7 mouse cellular contexts compared by ENCODE assay signal in the genomic region with DNA sequence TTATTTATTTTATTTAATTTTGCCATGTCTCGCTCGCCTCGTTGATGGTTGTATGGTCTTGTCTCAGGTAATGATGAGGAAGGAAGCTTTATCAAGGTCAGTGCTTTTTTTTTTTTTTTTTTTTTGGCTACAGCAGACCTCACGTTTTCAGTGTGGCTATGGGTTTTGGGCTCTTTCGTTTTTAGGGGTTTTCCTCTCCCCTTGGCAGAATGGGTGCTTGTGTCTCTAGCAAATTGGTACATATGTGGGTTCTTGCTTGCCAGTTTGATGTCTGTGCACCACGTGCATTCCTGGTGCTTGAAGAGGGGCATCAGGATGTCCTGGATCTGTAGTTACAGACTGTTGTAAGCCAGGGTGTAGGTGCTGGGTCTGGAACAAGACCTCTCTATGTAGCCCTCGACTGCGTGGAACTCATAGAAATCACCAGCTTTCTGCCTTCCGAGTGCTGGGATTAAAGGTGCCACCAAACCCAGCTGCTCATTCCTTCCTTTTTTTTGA. TPM values are rescaled to one million over a fixed set of nuclear protein-coding genes. Genes with fewer than 3 reads are reported as not detected.
A peak's percentile ranks its signal among the peaks of the same experiment; 100 is the strongest.
DNase-seq lines count a peak whose midpoint lies in the region; ATAC-seq and TF ChIP-seq lines count a peak whose summit lies in the region.

No protein-coding gene starts in this region.

- H3K4me1 ChIP-seq in lung, postnatal 0 days (ENCODE audit: insufficient read depth, low read depth, low read length), result no peaks in the 10 kb centered on the region; the same call in 1 of the 2 replicates
- H3K4me1 ChIP-seq in forebrain, embryonic 12.5 days, result peaks cover 17% of the 10 kb centered on the region
- peaks cover 34% of the 10 kb centered on the region for H3K4me1 ChIP-seq in liver, embryonic 11.5 days (replicated peaks; ENCODE audit: control insufficient read depth, insufficient read depth, low read length)
- H3K4me1 ChIP-seq in stomach, postnatal 0 days (replicated peaks; ENCODE audit: control insufficient read depth, insufficient read depth), result peaks cover 8% of the 10 kb centered on the region; the same call in 1 of the 2 replicates

- H3K27ac ChIP-seq in lung, postnatal 0 days (ENCODE audit: low read length), result no peak overlapping the region
- H3K27ac ChIP-seq in forebrain, embryonic 12.5 days, result no peak overlapping the region
- H3K27ac ChIP-seq in liver, embryonic 11.5 days (ENCODE audit: low read depth, low read length), result no peak overlapping the region
- H3K27ac ChIP-seq in stomach, postnatal 0 days (replicated peaks), result no peak overlapping the region

- 45% methylated on average over 9 of the region's 9 CpGs for WGBS in lung, postnatal 0 days
- 66% methylated on average over 9 of the region's 9 CpGs for WGBS in forebrain, embryonic 12.5 days
- 31% methylated on average over 9 of the region's 9 CpGs for WGBS in liver, embryonic 11.5 days
- 40% methylated on average over 9 of the region's 9 CpGs for WGBS in stomach, postnatal 0 days

- H3K4me2 ChIP-seq in lung, postnatal 0 days (replicated peaks; ENCODE audit: low read depth, low read length), result peak overlapping the region; percentile 97
- H3K4me2 ChIP-seq in forebrain, embryonic 12.5 days, result peak overlapping the region; percentile 95
- peak overlapping the region; percentile 92 for H3K4me2 ChIP-seq in liver, embryonic 11.5 days
- peak overlapping the region; percentile 98 for H3K4me2 ChIP-seq in stomach, postnatal 0 days (replicated peaks; ENCODE audit: low read depth)

- 0 out of 2 replicates have a peak, but pooled peaks cover 3% of the 10 kb centered on the region for H3K36me3 ChIP-seq in lung, postnatal 0 days (ENCODE audit: insufficient read depth, low read length)
- peaks cover 13% of the 10 kb centered on the region; the same call in 1 of the 2 replicates for H3K36me3 ChIP-seq in forebrain, embryonic 12.5 days (replicated peaks)
- peaks cover 9% of the 10 kb centered on the region; the same call in 1 of the 2 replicates for H3K36me3 ChIP-seq in liver, embryonic 11.5 days (ENCODE audit: control insufficient read depth, insufficient read depth, low read length)
- 0 out of 2 replicates have a peak, but pooled peaks cover 3% of the 10 kb centered on the region for H3K36me3 ChIP-seq in stomach, postnatal 0 days (ENCODE audit: control insufficient read depth, insufficient read depth, low read length)

- peak overlapping the region; percentile 87 for H3K4me3 ChIP-seq in lung, postnatal 0 days (ENCODE audit: low read depth, low read length)
- H3K4me3 ChIP-seq in forebrain, embryonic 12.5 days (replicated peaks), result peak overlapping the region; percentile 98
- peak overlapping the region; percentile 92 for H3K4me3 ChIP-seq in liver, embryonic 11.5 days (ENCODE audit: low read depth, low read length)
- peak overlapping the region; percentile 91 for H3K4me3 ChIP-seq in stomach, postnatal 0 days (ENCODE audit: low read depth, low read length)

- no peak for ATAC-seq in lung, postnatal 0 days
- ATAC-seq in forebrain, embryonic 12.5 days (ENCODE audit: low FRiP score), result no peak
- ATAC-seq in liver, embryonic 11.5 days (replicated peaks; ENCODE audit: low FRiP score), result no peak
- no peak for ATAC-seq in stomach, postnatal 0 days (ENCODE audit: low FRiP score, low TSS enrichment)

- TF ChIP-seq CTCF in lung, postnatal 0 days (IDR thresholded peaks at IDR 0.05), result no peak
- TF ChIP-seq CTCF in stomach, postnatal 0 days (IDR thresholded peaks at IDR 0.05; ENCODE audit: low read depth), result no peak

- no peaks in the 10 kb centered on the region for H3K9me3 ChIP-seq in lung, postnatal 0 days (ENCODE audit: low read length)
- H3K9me3 ChIP-seq in forebrain, embryonic 12.5 days, result no peaks in the 10 kb centered on the region
- no peaks in the 10 kb centered on the region; the same call in 1 of the 2 replicates for H3K9me3 ChIP-seq in liver, embryonic 11.5 days (ENCODE audit: control insufficient read depth, low read length)
- H3K9me3 ChIP-seq in stomach, postnatal 0 days (ENCODE audit: control insufficient read depth, low read length), result no peaks in the 10 kb centered on the region

- DNase-seq in lung, postnatal 0 days (ENCODE audit: low spot score), result no peak
- no peak for DNase-seq in lung, postnatal 4 days
- no peak for DNase-seq in liver, embryonic 11.5 days (ENCODE audit: low spot score)
- no peak for DNase-seq in stomach, postnatal 0 days (ENCODE audit: low spot score)
- DNase-seq in left cerebral cortex, adult 9 months (ENCODE audit: low spot score in 2 of 2), result no peak
- no peak for DNase-seq in frontal cortex, adult 2 months (ENCODE audit: extremely low spot score in 1 of 2, low spot score in 1 of 2)

- TF ChIP-seq EP300 in lung, postnatal 0 days (IDR thresholded peaks at IDR 0.05), result no peak
- TF ChIP-seq EP300 in stomach, postnatal 0 days (optimal IDR thresholded peaks at IDR 0.05), result no peak

- no peaks in the 10 kb centered on the region for H3K27me3 ChIP-seq in lung, postnatal 0 days (replicated peaks; ENCODE audit: insufficient read depth, low read length)
- no peaks in the 10 kb centered on the region for H3K27me3 ChIP-seq in forebrain, embryonic 12.5 days
- H3K27me3 ChIP-seq in liver, embryonic 11.5 days (replicated peaks; ENCODE audit: control insufficient read depth, insufficient read depth, low read length), result no peaks in the 10 kb centered on the region
- no peaks in the 10 kb centered on the region for H3K27me3 ChIP-seq in stomach, postnatal 0 days (ENCODE audit: control insufficient read depth, insufficient read depth, low read length)

- 0 out of 2 replicates have a peak overlapping the region, but pooled peaks have one; percentile 3 for H3K9ac ChIP-seq in lung, postnatal 0 days (replicated peaks; ENCODE audit: low read depth)
- H3K9ac ChIP-seq in forebrain, embryonic 12.5 days, result peak overlapping the region; percentile 92
- H3K9ac ChIP-seq in liver, embryonic 11.5 days (ENCODE audit: low read depth, low read length), result peak overlapping the region; percentile 93
- peak overlapping the region; percentile 87; the same call in 1 of the 2 replicates for H3K9ac ChIP-seq in stomach, postnatal 0 days (ENCODE audit: low read length)

RNA-seq across cellular contexts. Expression of a gene that starts 1.3 kb away (rescaled TPM):
- polyA plus RNA-seq in lung, postnatal 0 days (2015; fragmentation: Nextera tagmentation; extraction: Ambion mirVana), result 14.3 and 16.0 TPM in 2 replicates
- polyA plus RNA-seq in forebrain, embryonic 12.5 days (2016; fragmentation: Nextera tagmentation; extraction: Ambion mirVana), result 49.3 and 51.4 TPM in 2 replicates
- polyA plus RNA-seq in liver, embryonic 11.5 days (2014; fragmentation: Nextera tagmentation; extraction: Ambion mirVana), result 59.5 and 64.2 TPM in 2 replicates
- polyA plus RNA-seq in stomach, postnatal 0 days (2015; fragmentation: Nextera tagmentation; extraction: Ambion mirVana), result 21.6 and 22.0 TPM in 2 replicates
- polyA plus RNA-seq in frontal cortex, adult 2 months (2012; rRNA removed), result 21.6 and 25.5 TPM in 2 replicates

RNA-seq across cellular contexts. Expression of a gene that starts 13.6 kb away (rescaled TPM):
- polyA plus RNA-seq in lung, postnatal 0 days (2015; fragmentation: Nextera tagmentation; extraction: Ambion mirVana), result 76.6 and 80.9 TPM in 2 replicates
- 103 and 109 TPM in 2 replicates for polyA plus RNA-seq in forebrain, embryonic 12.5 days (2016; fragmentation: Nextera tagmentation; extraction: Ambion mirVana)
- polyA plus RNA-seq in liver, embryonic 11.5 days (2014; fragmentation: Nextera tagmentation; extraction: Ambion mirVana), result 36.7 and 38.6 TPM in 2 replicates
- 57.2 and 61.2 TPM in 2 replicates for polyA plus RNA-seq in stomach, postnatal 0 days (2015; fragmentation: Nextera tagmentation; extraction: Ambion mirVana)
- 163 and 173 TPM in 2 replicates for polyA plus RNA-seq in frontal cortex, adult 2 months (2012; rRNA removed)

RNA-seq across cellular contexts. Expression of a gene that starts 52.7 kb away (rescaled TPM):
- polyA plus RNA-seq in lung, postnatal 0 days (2015; fragmentation: Nextera tagmentation; extraction: Ambion mirVana), result 36.1 and 40.4 TPM in 2 replicates
- polyA plus RNA-seq in forebrain, embryonic 12.5 days (2016; fragmentation: Nextera tagmentation; extraction: Ambion mirVana), result 0.72 and 1.8 TPM in 2 replicates
- 1.1 and 2.6 TPM in 2 replicates for polyA plus RNA-seq in liver, embryonic 11.5 days (2014; fragmentation: Nextera tagmentation; extraction: Ambion mirVana)
- polyA plus RNA-seq in stomach, postnatal 0 days (2015; fragmentation: Nextera tagmentation; extraction: Ambion mirVana), result 4.5 and 4.8 TPM in 2 replicates
- 6.9 and 9.2 TPM in 2 replicates for polyA plus RNA-seq in frontal cortex, adult 2 months (2012; rRNA removed)

RNA-seq across cellular contexts. Expression of a gene that starts 53.3 kb away (rescaled TPM):
- polyA plus RNA-seq in lung, postnatal 0 days (2015; fragmentation: Nextera tagmentation; extraction: Ambion mirVana), result 122 and 123 TPM in 2 replicates
- polyA plus RNA-seq in forebrain, embryonic 12.5 days (2016; fragmentation: Nextera tagmentation; extraction: Ambion mirVana), result 103 and 115 TPM in 2 replicates
- polyA plus RNA-seq in liver, embryonic 11.5 days (2014; fragmentation: Nextera tagmentation; extraction: Ambion mirVana), result 168 and 175 TPM in 2 replicates
- 142 and 143 TPM in 2 replicates for polyA plus RNA-seq in stomach, postnatal 0 days (2015; fragmentation: Nextera tagmentation; extraction: Ambion mirVana)
- polyA plus RNA-seq in frontal cortex, adult 2 months (2012; rRNA removed), result 93.6 and 116 TPM in 2 replicates

Comparison
In these comparisons a context has a peak if more than half of its experiments do, and no peak if none do; other contexts are left out.
1. H3K9ac ChIP-seq: peak in every context shown above with its lines; median percentile 93 in liver, embryonic 11.5 days; 92 in forebrain, embryonic 12.5 days; 87 in stomach, postnatal 0 days; 3 in lung, postnatal 0 days.